Mouse (Mus musculus): ENCODE results near the gene Flywch2.

DNA sequence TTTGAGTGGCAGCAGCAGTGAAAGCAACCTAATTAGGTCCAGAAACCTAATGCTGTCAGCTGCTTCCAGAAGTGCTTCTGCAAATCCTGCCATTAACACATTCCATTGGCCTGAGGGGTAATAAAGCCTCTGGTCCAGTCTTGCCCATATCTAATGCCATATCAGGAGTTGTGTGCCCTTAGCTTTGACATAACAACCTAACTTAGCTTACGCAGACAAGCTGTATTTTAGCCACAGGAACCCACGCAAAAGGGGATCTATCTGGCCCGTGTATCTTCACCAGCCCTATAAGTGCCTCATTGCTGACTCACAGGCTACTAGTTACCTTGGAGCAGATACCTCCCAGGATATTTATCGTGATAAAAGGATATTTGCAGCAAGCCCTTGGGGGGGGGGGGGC is 39.7 kb upstream of the Flywch2 start:
- TF ChIP-seq CTCF (IDR thresholded peaks at IDR 0.05; ENCODE audit: low read depth, low read length) (no peak), POLR2A (IDR thresholded peaks at IDR 0.05; ENCODE audit: insufficient read depth, low read length) (no peak)
